Mouse (Mus musculus) cerebellum, adult 2 months (tissue): Measurements from ENCODE around the gene Dcst2.

Experiments used
- CTCF ChIP-seq: fragments of 200-500 bp; IDR thresholded peaks from 2 replicates; pipeline ENCODE4 v1.5.1; 2011; ENCODE audit warnings: low read depth, mild to moderate bottlenecking, control low read depth, low read length, moderate library complexity, borderline replicate concordance; ENCODE audit not compliant: insufficient read depth
- POLR2A ChIP-seq: fragments of 200-500 bp; IDR thresholded peaks from 2 replicates; pipeline ENCODE4 v1.6.1; 2011; ENCODE audit warnings: low read length, control low read depth, borderline replicate concordance; ENCODE audit not compliant: insufficient read depth

DNA sequence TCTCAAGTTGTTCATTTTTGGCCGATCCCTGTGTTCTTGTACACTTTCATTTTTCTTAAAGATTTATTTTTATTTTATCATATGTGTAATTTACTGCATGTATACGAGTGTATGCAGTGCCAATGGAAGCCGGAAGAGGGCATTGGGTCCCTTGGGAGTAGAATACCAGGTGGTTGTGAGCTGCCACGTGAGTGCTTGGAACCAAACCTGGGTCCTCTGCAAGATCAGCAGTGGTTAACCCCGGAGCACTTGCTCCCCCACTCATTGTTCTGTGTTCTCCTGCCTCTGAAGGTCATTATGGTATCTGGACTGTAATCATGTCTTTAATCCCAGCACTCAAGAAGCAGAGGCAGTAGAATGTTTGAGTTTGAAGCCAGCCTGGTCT is 63.4 kb downstream of the Dcst2 start:
- TF ChIP-seq POLR2A (no peak), CTCF (no peak)
